Mouse (Mus musculus) right cerebral cortex, postnatal 10 days (tissue): ENCODE measurements around the gene Krtap1-3.
A peak's percentile ranks its signal among the peaks of the same experiment; 100 is the strongest.
"Not testable (repeated sequence)": the region's sequence is repeated elsewhere in the genome, so short reads cannot be mapped to it uniquely, and the experiment has no call there.

Source experiments
- DNase-seq, 2 experiments: peaks; one replicate each; pipeline ENCODE4 v3.0.0; 2021; ENCODE audit warnings: low spot score in 2 of 2

Gene Krtap1-3

GRCm38 (mm10) chr11:99590981-99591380 is at the start of gene Krtap1-3:
Gene Krtap1-3 (minus strand): TSS chr11:99591339.
- no peak for DNase-seq

DNA sequence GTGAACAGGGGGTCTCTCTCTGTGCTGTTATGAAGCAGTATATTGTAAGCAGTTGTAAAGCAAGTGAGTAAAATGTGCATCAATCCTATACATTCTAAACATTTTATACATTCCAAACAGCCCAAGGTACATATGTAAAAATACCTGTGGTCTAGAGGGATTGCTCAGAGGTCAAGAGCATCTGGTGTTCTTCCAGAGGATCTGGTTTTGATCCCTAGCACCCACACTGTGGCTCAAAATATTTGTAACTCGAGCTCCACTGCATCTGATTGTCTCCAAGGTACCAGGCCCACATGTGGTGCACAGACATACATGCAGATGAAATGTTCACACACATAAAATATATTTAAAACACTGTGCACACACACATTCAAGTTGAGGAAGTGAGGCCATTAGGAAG is 49.8 kb upstream of the Krtap1-3 start:
- no peak for DNase-seq

DNA sequence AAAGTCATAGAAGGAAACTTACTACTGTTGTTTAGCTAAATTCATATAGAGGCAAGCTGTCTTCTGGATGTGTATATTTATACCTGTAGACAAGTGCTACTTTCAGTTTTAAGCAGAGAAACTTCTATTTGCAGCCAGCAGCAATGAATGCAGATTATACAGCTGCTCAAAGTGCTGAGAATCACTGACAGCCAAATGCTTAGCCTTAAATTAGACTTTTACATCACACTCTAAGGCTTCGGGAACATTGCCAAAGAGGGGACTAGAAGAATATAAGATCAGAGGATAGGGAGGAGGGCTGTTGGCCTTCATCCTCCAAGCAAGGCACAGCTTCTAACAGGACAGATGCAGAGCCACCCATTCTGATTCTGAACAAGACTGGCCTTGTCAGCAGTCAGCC is 45.9 kb upstream of the Krtap1-3 start:
- DNase-seq, result peak in 1 of 2 experiments; percentile 51

GRCm38 (mm10) chr11:99634653-99635134 is 43.6 kb upstream of the Krtap1-3 start, which contains the start of gene Krtap4-2:
Gene Krtap4-2 (minus strand): TSS chr11:99635084.
- no peak for DNase-seq

DNA sequence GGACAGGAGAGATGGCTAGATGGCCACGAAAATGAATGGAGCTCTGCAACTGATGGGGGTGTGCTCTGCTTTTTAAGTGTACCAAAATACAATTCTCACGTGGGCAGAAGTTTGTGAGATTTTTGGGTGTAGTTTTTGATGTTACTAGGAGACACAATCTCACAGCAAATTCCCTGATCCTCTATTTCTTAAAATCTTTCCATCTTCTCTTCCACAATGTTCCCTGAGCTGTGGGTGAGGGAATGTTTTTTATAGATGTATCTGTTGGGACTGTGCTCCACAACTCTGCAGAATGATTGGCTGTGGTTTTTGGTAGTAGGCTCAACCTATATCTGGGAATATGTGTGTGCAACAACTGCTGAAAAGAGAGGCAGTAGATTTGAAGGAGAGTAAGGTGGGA is 42.2 kb upstream of the Krtap1-3 start:
- peak in 1 of 2 experiments; percentile 36 for DNase-seq

GRCm38 (mm10) chr11:99630890-99631289 is 39.8 kb upstream of the Krtap1-3 start:
- no peak for DNase-seq

GRCm38 (mm10) chr11:99628138-99628537 is 37.0 kb upstream of the Krtap1-3 start, which contains the start of gene Krtap4-1:
Gene Krtap4-1 (minus strand): TSS chr11:99628238.
- no peak for DNase-seq

DNA sequence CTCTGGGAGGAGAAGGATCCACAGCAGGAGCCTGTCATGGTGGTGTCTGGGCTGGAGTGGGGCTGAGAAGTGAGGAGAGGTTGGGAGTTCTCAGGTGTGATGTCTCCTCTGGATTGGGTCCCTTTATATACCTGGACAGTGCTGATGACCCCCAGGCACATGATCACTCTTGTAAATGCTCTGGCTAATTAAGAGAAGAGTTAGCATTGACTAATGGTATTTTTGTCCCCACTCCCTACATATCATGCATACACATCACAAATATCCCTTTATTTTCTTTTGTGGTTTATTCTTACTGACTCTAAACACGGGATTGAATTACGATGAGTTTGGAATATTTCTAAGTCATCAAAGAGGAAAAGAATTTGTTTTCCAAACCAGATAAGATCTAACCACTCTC is 29.2 kb upstream of the Krtap1-3 start, which contains the start of gene Gm11562:
TSS of gene Gm11562 (minus strand) at position 101 of the 400 bp plus-strand sequence.
- no peak for DNase-seq

DNA sequence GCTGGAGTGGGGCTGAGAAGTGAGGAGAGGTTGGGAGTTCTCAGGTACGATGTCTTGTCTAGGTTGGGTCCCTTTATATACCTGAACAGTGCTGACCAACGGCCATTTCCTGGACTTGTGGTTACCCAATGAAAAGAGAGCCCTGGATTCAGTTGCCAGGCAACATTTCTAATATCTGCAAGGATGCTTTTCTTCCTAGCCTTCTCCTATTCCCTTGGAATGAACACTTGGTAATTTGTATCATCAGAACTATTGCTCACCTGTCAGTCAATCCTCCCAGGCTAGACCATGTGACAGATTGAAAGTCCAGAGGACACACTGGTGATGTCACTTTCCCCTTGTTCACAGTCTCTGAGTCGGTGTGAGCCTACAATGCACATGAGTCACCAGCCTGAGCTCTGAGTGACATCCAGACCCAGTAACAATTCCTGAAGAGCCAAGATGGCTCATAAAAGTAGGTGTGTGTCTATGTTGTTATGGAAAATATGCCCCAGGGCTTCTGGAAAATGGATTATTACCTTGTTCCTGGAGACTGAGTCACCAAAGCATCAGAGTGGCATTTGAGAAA is 23.7 kb upstream of the Krtap1-3 start, which contains the start of gene Krtap2-4:
TSS of gene Krtap2-4 (minus strand) at position 51 of the 568 bp plus-strand sequence.
- DNase-seq, result no peak

DNA sequence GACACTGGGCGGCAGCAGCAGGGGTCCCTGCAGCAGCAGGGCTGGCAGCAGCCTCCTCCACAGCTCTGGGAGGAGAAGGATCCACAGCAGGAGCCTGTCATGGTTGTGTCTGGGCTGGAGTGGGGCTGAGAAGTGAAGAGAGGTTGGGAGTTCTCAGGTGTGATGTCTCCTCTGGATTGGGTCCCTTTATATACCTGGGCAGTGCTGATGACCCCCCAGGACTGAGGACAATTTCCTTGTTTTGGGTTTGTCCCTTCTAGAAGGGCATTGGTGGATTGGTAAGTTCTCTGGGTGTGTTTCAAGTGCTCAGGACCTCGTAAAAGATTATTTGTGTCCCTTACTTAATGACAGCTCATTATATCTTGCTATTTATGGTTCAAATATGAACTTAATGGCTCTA is 18.9 kb upstream of the Krtap1-3 start, which contains the start of gene Gm11937:
TSS of gene Gm11937 (minus strand) at position 101 of the 400 bp plus-strand sequence.
- not testable (repeated sequence) for DNase-seq

DNA sequence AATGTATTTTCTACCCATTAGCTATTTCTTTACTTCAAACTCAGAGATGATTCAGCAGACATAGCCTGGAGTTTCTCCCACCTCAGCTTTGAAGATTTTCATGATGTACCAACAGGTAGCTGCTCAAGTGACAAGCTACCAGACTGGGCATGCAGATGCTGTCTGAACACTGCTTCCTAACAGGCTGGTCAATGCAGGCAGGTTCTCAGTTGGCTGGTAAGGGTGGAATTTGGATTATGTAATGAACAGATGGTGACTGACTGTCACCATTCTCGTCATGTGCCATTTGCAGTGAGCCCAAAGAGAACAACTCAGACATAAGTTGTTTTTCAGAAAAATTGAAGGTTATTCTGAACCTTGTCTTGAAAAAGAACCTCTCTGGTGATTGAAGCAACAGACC is 18.0 kb upstream of the Krtap1-3 start:
- peak; percentile 34 to 47 for DNase-seq

GRCm38 (mm10) chr11:99603208-99603607 is 12.1 kb upstream of the Krtap1-3 start, which contains the start of gene Gm11938:
Gene Gm11938 (minus strand): TSS chr11:99603308.
- not testable (repeated sequence) for DNase-seq

GRCm38 (mm10) chr11:99597742-99598141 is 6.6 kb upstream of the Krtap1-3 start, which contains the start of gene Krtap9-3:
Gene Krtap9-3 (minus strand): TSS chr11:99598105.
- DNase-seq, result not testable (repeated sequence)

- DNase-seq, result peak; percentile 35 to 41
These were observed 6.0 kb downstream of the Krtap1-3 start for GRCm38 (mm10) chr11:99585096-99585495.

- DNase-seq, result no peak
These were observed 7.9 kb downstream of the Krtap1-3 start, which contains the start of gene Krtap1-4 for GRCm38 (mm10) chr11:99583245-99583704. Gene Krtap1-4 (minus strand): TSS chr11:99583654.

DNA sequence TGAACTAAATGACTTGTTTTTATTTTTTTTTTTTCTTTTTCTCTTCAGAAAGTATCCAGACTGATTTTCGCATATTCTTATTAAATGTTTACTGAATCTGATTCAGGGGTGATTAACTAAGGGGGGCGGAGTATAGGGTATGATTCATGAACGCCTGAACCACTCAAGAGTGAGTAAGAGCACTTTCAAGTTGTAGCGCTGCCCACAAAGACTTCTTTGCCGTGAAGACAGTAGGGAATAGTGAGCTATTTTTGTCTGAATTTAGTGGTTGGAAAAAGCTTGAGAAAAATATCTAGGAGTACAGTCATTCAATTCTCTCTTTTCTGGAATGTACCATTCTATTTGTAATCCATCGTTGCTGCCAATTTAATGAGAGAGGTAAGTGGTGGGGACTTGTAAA is 9.6 kb downstream of the Krtap1-3 start:
- no peak for DNase-seq

- no peak for DNase-seq
These were observed 10.1 kb downstream of the Krtap1-3 start for GRCm38 (mm10) chr11:99581051-99581450.

GRCm38 (mm10) chr11:99580636-99581035 is 10.5 kb downstream of the Krtap1-3 start, which contains the start of gene Krtap1-5:
Gene Krtap1-5 (minus strand): TSS chr11:99581016.
- DNase-seq, result no peak

DNA sequence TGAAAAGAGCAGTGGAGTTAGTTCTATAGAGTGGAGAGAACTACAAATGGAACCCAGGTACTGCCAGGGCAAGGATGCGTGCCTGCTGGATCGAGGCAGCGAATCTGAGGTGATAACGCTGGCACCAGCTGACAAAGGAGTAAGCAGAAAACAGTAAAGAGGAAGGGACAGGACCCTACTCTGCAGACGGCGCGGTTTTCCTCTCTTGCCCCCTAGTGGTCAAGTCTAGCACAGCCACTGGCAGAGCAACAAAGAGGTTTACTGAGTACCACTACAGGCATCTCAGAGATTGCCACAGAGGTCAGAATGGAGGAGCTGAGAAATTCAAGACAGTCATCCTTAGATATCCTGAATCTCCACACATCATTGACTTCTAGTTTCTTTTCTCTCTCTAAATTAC is 17.0 kb downstream of the Krtap1-3 start:
- peak; percentile 55 to 73 for DNase-seq

DNA sequence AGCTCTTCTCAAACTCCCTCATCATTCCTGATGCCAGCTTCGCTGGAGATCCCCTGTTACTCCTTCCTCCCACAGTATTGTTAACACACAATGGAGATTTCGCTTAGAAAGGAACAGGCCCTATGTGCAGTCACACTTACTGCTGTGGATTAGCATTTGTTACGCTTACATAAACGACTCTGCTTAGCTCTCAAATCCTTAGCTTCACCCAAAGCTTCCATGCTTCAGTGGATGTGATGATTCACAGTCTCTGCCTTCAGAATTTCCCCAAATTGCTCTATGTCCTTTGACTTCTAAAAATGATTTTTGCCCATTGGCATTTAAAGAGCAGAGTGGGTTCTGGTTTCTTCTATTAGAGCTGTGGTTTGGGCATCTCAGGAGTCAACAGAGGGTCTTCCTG is 18.0 kb downstream of the Krtap1-3 start:
- no peak for DNase-seq

DNA sequence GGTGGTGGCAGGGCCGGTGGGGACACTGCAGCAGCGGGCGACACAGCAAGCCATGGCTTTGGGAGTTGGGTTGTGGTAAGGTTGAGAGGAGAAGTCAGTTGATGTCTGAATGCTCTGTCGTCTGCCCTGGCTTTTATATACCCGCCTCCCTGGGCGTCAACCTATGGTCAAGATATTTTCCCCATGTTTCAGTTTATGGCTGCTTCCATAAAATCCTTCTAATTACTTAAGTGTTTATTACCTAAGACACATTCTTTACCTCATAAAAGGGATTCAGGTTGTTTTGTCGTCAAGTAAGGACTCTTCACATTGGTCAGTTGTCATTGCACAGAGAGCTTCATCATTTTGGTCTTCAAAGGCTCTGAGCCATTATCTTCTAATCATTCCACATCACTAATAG is 24.6 kb downstream of the Krtap1-3 start, which contains the start of gene Krtap3-1:
TSS of gene Krtap3-1 (minus strand) at position 101 of the 400 bp plus-strand sequence.
- no peak for DNase-seq

- no peak for DNase-seq
These were observed 28.6 kb downstream of the Krtap1-3 start for GRCm38 (mm10) chr11:99562580-99562979.

DNA sequence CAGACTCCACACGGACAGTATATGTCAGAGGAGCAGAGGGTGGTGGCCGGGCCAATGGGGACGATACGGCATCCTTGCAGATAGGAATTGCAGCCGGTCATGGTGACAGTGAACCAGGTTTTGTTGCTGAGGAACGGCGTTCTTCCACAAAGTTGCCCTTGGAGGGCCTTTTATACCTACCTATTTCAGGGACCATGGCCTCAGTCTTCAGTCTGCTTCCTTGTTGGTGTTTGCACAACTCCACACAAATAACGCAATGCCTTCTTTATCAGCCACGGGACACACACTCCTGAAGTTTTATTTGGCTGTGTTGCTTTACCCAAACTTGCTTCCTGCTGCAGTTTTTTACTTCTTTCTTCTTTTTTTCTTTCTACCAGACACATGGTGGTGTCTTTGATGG is 31.8 kb downstream of the Krtap1-3 start, which contains the start of gene Gm11939:
TSS of gene Gm11939 (minus strand) at position 101 of the 400 bp plus-strand sequence.
- DNase-seq, result no peak
